Mouse (Mus musculus) monocyte, adult 2 months (primary cell): Measurements from ENCODE around the gene P2ry6.

Experiments
- DNase-seq, 2 experiments: peaks; one replicate each; pipeline ENCODE4 v3.0.0; 2022; ENCODE audit warnings: low spot score in 2 of 2, low read depth in 1 of 2

P2ry6 gene

DNA sequence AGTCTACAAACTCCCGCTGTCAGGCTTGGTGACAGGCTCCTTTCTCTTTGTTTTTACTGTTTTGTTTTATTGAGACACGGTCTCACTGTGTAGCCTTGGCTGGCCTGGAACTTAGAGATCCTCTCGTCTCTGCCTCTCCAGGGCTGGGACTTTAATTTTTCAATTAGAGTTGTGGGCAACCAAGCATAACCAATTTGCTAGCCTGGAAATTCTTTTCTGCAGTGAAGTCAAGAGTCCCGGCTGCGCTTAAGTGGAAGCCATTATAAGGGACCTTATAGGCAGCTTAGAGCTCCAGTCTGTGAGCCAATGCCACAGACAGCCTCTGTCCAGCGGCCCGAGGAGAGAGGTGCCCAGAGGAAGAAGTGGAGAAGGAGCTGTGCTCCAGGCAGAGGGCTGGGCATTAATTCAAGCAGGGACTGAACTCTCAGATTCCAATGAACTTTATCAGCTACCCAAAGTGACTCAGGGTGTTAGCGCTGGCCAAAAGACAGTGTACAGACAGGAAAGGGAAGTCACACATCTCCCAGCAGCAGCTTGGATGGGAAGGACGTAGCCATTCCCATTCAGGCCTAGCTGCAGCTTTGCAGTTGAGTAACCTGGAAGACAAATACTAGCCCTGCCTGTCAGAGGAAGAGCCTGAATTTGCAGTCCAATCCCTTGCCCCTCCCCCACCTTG is 16.3 kb upstream of the P2ry6 start:
- DNase-seq = no peak

- peak; percentile 35 to 53 for DNase-seq
Observed at GRCm38 (mm10) chr7:100988092-100988491, 13.6 kb upstream of the P2ry6 start.

GRCm38 (mm10) chr7:100984452-100985395 is 10.3 kb upstream of the P2ry6 start:
- DNase-seq = no peak

GRCm38 (mm10) chr7:100979175-100979574 is 4.7 kb upstream of the P2ry6 start:
- no peak for DNase-seq

DNA sequence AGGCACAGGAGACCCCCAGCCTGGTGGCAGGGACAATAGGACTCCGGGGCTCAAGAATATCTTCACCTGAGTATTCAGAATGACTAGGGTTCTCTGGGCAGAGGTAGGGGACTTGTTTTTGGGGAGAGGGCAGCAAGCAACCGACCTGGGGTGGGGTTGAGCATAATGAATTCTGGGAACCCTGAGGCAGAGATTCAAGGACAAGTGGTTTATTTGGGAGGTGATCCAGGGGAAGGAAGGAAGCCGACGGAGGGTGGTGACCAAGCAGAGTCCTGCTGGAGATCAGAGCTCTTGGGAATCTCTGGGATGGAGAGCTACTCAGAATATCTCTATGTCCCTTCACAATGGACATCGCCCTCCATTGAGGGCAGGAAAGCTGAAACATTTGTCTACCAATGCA is 3.7 kb upstream of the P2ry6 start:
- DNase-seq = no peak

DNA sequence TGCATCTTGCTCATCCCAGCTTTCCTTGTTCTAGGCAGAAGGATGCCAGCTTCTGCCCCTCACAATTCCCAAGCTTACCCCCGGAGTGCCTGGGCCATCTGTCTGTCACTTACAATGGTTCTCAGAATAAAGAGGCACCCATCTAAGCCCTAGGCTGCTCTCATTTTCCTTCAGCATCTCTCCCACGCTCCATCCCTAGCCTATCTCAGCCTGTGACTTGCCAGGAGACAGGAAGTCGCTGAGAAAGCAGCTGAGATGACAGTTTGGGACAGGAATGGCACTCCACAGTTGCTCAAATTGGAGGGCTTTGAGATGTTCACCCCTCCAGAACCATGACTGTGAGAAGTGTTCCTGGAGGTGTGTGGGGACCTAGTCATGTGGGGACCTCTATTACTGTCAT is 1.6 kb downstream of the P2ry6 start:
- DNase-seq = no peak

- DNase-seq = no peak
Observed at GRCm38 (mm10) chr7:100968874-100969659, 5.4 kb downstream of the P2ry6 start.

DNA sequence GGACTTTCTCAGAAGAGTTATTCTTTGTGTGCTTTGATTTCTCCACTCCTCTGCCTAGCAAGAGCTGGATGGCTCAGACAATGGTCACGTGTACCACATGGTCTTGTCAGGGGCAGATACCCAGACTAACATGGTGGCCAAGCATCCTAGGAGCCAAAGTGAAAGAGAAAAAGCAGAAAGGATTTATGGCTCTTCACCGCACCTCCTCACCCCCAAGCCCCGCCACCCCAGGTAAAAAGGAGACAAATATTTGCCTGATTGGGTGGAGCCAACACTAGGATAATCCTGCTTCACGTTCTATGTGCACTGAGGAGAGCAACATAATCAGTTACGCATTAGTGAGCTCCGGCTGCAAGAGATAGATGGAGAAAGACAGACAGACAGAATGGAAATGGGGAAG is 6.1 kb downstream of the P2ry6 start:
- no peak for DNase-seq

DNA sequence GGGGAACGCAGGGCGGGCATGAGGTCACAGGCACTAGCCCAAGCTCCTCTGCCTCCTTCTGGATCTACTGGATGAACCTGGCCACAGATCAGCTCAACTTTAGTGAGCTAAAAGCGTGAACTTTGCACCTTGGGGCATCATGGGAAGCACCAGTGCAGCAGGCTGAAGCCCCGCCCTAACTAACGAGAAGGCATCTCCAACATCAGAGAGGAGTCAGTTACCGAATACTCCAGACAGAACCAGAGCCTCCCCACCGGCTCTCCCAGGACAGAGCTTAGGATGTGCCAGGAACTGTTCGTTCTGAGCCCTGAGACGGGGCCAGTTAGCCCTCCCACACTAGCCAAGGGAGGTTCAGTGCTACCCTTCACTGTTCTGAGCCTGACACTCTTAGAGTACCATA is 6.6 kb downstream of the P2ry6 start:
- DNase-seq = no peak

DNA sequence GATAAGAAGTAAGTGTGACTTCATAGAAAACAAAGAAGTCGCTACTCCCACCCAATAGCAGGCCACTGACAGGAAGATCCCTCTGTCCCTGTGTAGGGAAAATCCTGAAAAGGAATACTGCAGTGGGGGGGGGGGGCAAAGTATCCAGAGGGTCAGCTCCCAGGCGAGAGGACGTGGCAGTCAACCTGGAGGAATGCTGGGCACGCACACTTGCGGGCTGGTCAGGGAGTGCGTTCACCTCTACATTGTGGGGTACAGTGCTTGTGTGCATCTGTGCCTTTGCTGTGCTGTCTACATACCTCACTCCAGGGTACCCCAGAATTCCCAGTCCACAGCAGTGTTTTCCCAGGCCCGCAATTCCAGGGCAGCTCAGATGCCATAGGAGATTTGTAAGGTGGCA is 8.4 kb downstream of the P2ry6 start:
- no peak for DNase-seq

DNA sequence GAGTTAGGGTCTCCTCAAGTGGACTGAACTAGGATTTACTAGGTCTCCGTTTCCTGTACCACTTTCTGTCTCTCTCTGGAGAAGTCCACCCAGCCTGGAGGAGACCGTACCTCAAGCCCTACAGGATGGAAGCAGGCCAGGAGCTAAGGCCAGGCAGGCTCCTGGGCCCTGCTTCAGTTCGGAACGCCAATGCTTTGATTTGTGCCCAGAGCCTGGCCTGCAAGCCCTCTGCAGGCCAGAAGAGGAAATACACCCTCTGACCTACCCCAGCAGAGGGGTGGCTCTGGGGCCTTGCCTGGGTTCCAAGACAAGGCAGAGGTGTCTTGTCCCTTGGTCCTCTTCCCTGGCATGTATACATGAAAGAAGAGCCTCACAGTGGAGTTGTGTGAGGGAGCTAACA is 9.4 kb downstream of the P2ry6 start:
- no peak for DNase-seq

DNA sequence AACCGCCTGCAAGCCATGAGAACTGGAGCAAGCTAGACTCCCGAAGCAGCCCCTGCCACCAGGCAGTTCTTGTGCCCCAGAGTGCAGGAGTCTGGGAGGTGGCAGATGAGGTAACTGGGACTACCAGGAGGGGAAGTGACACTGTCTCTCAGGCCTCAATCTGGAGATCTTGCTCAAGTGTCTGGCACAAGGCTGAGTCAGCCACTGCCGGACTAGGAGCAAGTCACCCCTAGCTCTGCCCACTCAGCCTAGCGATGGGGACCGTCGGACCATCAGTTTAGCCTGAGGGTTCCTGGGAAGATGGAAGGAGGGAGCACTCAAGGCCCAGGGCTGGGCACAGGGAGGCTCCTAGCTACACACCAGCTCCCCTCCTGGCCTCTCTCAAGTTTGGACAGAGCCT is 10.2 kb downstream of the P2ry6 start:
- DNase-seq = peak; percentile 69 to 73

DNA sequence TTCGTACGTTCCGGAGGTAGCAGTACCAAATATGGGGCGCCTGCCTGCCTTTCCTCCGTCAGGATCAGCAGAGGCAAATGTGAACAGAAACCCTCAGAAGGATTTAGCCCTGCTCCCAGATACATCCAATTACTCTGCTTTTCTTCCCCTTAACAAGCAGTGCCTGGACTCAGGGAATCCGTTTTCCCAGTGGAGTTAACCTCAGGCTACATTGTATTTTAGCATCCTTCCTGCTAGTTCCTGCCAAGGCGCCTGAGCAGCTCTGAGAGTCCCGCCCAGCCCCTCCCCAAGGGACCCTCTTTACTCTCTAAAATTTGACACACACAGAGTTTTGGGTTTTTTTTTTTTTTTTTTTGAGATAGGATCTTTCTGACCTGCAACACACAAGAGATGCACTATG is 11.1 kb downstream of the P2ry6 start:
- no peak for DNase-seq

DNA sequence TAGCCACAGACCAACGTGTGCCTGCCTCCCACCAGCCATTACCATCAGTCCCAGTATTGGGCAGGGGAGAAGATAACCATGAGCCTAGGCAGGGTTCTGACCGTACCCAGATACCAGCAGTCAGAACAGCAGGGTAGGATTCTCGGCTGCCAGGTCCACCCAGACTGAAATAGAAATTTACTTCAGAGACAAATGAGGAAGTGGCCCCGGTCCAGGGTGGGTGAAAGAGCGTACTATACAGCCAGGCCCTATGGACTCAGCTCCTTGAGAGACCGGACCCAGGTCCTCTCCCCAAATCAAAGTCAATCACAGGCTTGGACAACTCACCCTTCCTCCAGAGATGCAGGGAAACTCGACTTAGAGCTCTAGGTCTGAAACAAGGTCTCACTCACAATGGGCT is 13.3 kb downstream of the P2ry6 start:
- DNase-seq = peak in 1 of 2 experiments; percentile 39

GRCm38 (mm10) chr7:100960462-100960861 is 14.0 kb downstream of the P2ry6 start:
- DNase-seq = no peak

- no peak for DNase-seq
Observed at GRCm38 (mm10) chr7:100958426-100958825, 16.0 kb downstream of the P2ry6 start.

DNA sequence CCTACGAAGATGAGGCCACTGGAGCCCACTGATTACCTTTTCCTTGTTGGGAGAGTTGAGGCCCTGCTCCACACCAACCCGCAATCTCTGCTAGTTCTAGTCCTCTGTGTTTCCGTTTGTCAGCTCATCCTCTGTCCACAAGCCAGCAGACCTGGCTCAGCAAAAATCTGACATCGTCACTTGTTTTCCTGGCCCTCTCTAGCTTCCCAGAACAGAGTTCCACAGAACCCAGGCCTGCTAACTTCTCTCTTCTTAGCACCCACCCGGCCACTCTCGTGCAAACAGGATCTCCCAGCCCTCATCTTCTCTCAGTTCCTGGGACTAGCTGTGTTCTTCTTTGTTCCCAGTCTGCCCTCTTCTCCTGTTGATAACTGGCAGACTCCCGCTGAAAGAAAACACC is 21.8 kb downstream of the P2ry6 start:
- no peak for DNase-seq

GRCm38 (mm10) chr7:100951903-100952302 is 22.5 kb downstream of the P2ry6 start:
- DNase-seq = no peak

DNA sequence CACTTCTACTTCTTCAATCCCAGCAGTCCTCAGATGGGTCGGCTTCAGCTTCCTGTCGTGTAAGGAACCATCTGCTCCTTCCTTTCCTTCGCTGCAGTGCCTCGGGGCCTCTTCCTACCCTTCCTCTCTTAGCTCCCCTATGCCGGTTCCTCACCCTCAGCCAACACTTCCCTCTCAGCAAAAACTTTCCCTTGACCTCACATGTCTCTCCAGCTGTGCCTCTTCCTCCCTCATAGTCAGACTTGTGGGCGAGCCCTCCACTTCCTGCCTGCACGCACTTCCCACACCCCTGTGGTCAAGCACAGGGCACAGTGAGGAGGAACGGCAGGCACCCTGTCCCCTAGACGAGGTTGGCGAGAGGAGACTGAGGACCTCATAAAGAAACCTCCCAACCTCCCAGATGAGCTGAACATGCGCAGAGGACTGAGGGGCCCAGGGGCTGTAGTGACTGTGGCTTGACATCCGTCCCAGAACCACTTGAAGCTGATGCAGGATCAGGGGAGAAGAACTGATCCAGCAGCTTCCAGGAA is 23.9 kb downstream of the P2ry6 start:
- peak; percentile 73 to 74 for DNase-seq

GRCm38 (mm10) chr7:100950031-100950430 is 24.4 kb downstream of the P2ry6 start:
- DNase-seq = no peak

DNA sequence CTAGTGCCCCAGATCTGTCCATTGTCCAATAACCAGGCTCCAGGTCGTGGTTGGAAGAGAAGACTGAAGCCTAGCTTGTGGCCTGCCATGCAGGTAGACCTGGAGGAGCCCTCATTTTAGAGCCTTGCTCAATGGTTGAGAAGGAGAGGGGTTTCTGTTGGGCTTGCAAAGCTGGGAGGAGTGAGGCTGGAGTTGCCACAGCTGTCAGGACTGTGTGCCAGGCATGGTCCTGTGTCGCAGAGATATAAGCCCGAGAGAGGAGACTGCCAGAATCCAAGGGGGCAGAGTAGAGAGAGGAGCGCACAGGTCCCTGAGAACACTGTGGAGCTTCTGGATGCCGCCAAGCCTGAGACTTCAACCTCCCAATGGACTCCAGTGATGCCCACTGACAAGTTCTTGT is 29.7 kb downstream of the P2ry6 start:
- no peak for DNase-seq
